Mouse (Mus musculus) neutrophil, adult 5-6 weeks (primary cell): Measurements from ENCODE around the gene Xpo4. TPM values are rescaled to one million over a fixed set of nuclear protein-coding genes. Genes with fewer than 3 reads are reported as not detected.

Experiments used
- total RNA-seq: library from RNA; stranded (forward); fragments of 200-1000 nt; gene quantifications from 2 replicates; pipeline ENCODE4 v1.2.3, GENCODE M21; 2017

The Xpo4 gene
- total RNA-seq, 1 experiment from 2014 or later = 23.9 TPM

Other genes starting within 250 kb of the Xpo4 start
- 5.6 and 5.8 TPM in 2 replicates for gene Ift88, start 241.4 kb downstream of the Xpo4 start, total RNA-seq
- gene Il17d, start 140.7 kb downstream of the Xpo4 start, total RNA-seq = not detected in 2 replicates
- 2.7 and 4.2 TPM in 2 replicates for gene Eef1akmt1, start 93.8 kb downstream of the Xpo4 start, total RNA-seq
- not detected in 2 replicates for gene Gm49361, start 80.7 kb upstream of the Xpo4 start, total RNA-seq
- 58.7 and 59.2 TPM in 2 replicates for gene Lats2, start 93.0 kb upstream of the Xpo4 start, total RNA-seq
- gene Sap18, start 132.8 kb upstream of the Xpo4 start, total RNA-seq = 34.6 and 47.8 TPM in 2 replicates
- gene Ska3, start 160.8 kb upstream of the Xpo4 start, total RNA-seq = 0.61 TPM in 1 of 2 replicates, not detected in the other
- 15.6 and 19.2 TPM in 2 replicates for gene Mrpl57, start 160.8 kb upstream of the Xpo4 start, total RNA-seq
- 86.4 and 94.2 TPM in 2 replicates for gene Zdhhc20, start 224.8 kb upstream of the Xpo4 start, total RNA-seq